In genomic region chr16:37686834-37687233, GRCm38 (mm10) we compare ENCODE assay signal across 11 mouse cellular contexts. TPM values are rescaled to one million over a fixed set of nuclear protein-coding genes. Genes with fewer than 3 reads are reported as not detected.
DNase-seq lines count a peak whose midpoint lies in the region; ATAC-seq lines count a peak whose summit lies in the region.
"Had no signal": no experiment of that assay in that cellular context is flagged by ENCODE, and none has a peak within 500 bp of the region (broad histone marks: within the 10 kb centered on the region; RNA-seq: fewer than 3 reads in every experiment).

No protein-coding gene starts in this region.

- no peak for ATAC-seq in heart, embryonic 12.5 days (ENCODE audit: insufficient number of reproducible peaks, low FRiP score)
- ATAC-seq in neural tube, embryonic 13.5 days (ENCODE audit: low read depth): no peak
- no peak for ATAC-seq in hindbrain, embryonic 15.5 days (ENCODE audit: low FRiP score, low read depth)

- peaks cover 73% of the 10 kb centered on the region for H3K4me1 ChIP-seq in heart, embryonic 12.5 days (replicated peaks)
- peaks cover 54% of the 10 kb centered on the region for H3K4me1 ChIP-seq in neural tube, embryonic 13.5 days (replicated peaks)
- H3K4me1 ChIP-seq in hindbrain, embryonic 15.5 days (replicated peaks): peaks cover 49% of the 10 kb centered on the region

- H3K9ac ChIP-seq in heart, embryonic 12.5 days: no peak overlapping the region
- peak overlapping the region; percentile 31; the same call in 1 of the 2 replicates for H3K9ac ChIP-seq in neural tube, embryonic 13.5 days
- H3K9ac ChIP-seq in hindbrain, embryonic 15.5 days: no peak overlapping the region
- H3K9ac ChIP-seq: lung, embryonic 15.5 days had no signal

- H3K4me2 ChIP-seq in heart, embryonic 12.5 days: peak overlapping the region; percentile 35
- H3K4me2 ChIP-seq in neural tube, embryonic 13.5 days: no peak overlapping the region
- 0 out of 2 replicates have a peak overlapping the region, but pooled peaks have one; percentile 9 for H3K4me2 ChIP-seq in hindbrain, embryonic 15.5 days
- H3K4me2 ChIP-seq: lung, embryonic 15.5 days had no signal

- peak overlapping the region; percentile 69 for H3K27ac ChIP-seq in heart, embryonic 12.5 days (ENCODE audit: poor library complexity, severe bottlenecking)
- 0 out of 2 replicates have a peak overlapping the region, but pooled peaks have one; percentile 88 for H3K27ac ChIP-seq in neural tube, embryonic 13.5 days (replicated peaks)
- H3K27ac ChIP-seq in hindbrain, embryonic 15.5 days (replicated peaks): no peak overlapping the region
- H3K27ac ChIP-seq: lung, embryonic 15.5 days had no signal

- H3K4me3 ChIP-seq in heart, embryonic 12.5 days: no peak overlapping the region
- no peak overlapping the region for H3K4me3 ChIP-seq in neural tube, embryonic 13.5 days
- H3K4me3 ChIP-seq in hindbrain, embryonic 15.5 days: no peak overlapping the region
- H3K4me3 ChIP-seq: lung, embryonic 15.5 days had no signal

- no peaks in the 10 kb centered on the region for H3K36me3 ChIP-seq in heart, embryonic 12.5 days
- no peaks in the 10 kb centered on the region for H3K36me3 ChIP-seq in neural tube, embryonic 13.5 days
- no peaks in the 10 kb centered on the region for H3K36me3 ChIP-seq in hindbrain, embryonic 15.5 days
- H3K36me3 ChIP-seq: lung, embryonic 15.5 days had no signal

- no peaks in the 10 kb centered on the region for H3K9me3 ChIP-seq in heart, embryonic 12.5 days (replicated peaks)
- no peaks in the 10 kb centered on the region for H3K9me3 ChIP-seq in neural tube, embryonic 13.5 days
- no peaks in the 10 kb centered on the region for H3K9me3 ChIP-seq in hindbrain, embryonic 15.5 days
- H3K9me3 ChIP-seq: lung, embryonic 15.5 days had no signal

- H3K27me3 ChIP-seq in heart, embryonic 12.5 days (replicated peaks): no peaks in the 10 kb centered on the region
- no peaks in the 10 kb centered on the region for H3K27me3 ChIP-seq in neural tube, embryonic 13.5 days
- no peaks in the 10 kb centered on the region for H3K27me3 ChIP-seq in hindbrain, embryonic 15.5 days
- H3K27me3 ChIP-seq: lung, embryonic 15.5 days had no signal

- WGBS in heart, embryonic 12.5 days: 41% methylated on average over 12 of the region's 12 CpGs
- WGBS in neural tube, embryonic 13.5 days: 57% methylated on average over 12 of the region's 12 CpGs
- WGBS in hindbrain, embryonic 15.5 days: 59% methylated on average over 12 of the region's 12 CpGs

- DNase-seq in heart, postnatal 4 days: no peak
- DNase-seq in neural tube, embryonic 10.5 days (ENCODE audit: extremely low spot score, low spot score): no peak
- DNase-seq in retina, postnatal 1 day: no peak
- no peak for DNase-seq in adrenal gland, adult 2 months
- no peak for DNase-seq in urinary bladder, adult 18-20 months (ENCODE audit: low spot score in 2 of 2)
- DNase-seq: kidney, adult 2 months; kidney, postnatal 4 days had no signal

RNA-seq across cellular contexts. Expression of gene Ndufb4, which starts 32.6 kb away (rescaled TPM):
- polyA plus RNA-seq in heart, embryonic 12.5 days (2016; fragmentation: Nextera tagmentation; extraction: Ambion mirVana): 94.1 and 110 TPM in 2 replicates
- 100 to 1,000 TPM; 141 to 154 TPM for total RNA-seq in heart, postnatal 4 days (2021)
- polyA plus RNA-seq in neural tube, embryonic 13.5 days (2015; fragmentation: Nextera tagmentation; extraction: Ambion mirVana): 68.9 and 85.0 TPM in 2 replicates
- 56.8 and 59.9 TPM in 2 replicates for polyA plus RNA-seq in hindbrain, embryonic 15.5 days (2015; fragmentation: Nextera tagmentation; extraction: Ambion mirVana)
- total RNA-seq in adrenal gland, adult 2 months (2021): 100 to 1,000 TPM; 138 to 192 TPM
- polyA plus RNA-seq in adrenal gland, adult 2 months (2012; rRNA removed): 67.4 and 80.6 TPM in 2 replicates
